Mouse (Mus musculus) erythroblast, embryonic 14.5 days (primary cell): ENCODE data around the gene Gpr176. TPM values are rescaled to one million over a fixed set of nuclear protein-coding genes. Genes with fewer than 3 reads are reported as not detected.
A peak's percentile ranks its signal among the peaks of the same experiment; 100 is the strongest.

Source experiments
- H3K27me3 ChIP-seq: 2 replicates; pipeline ENCODE4 v1.6.1; 2012; ENCODE audit warnings: inconsistent platforms; ENCODE audit not compliant: control insufficient read depth
- H3K36me3 ChIP-seq: 2 replicates; pipeline ENCODE4 v1.6.1; 2012; ENCODE audit warnings: mild to moderate bottlenecking, inconsistent platforms; ENCODE audit not compliant: control insufficient read depth
- H3K4me1 ChIP-seq: 2 replicates; pipeline ENCODE4 v1.6.1; 2012; ENCODE audit warnings: inconsistent platforms; ENCODE audit not compliant: control insufficient read depth
- H3K4me3 ChIP-seq: replicated peaks from 2 replicates; pipeline ENCODE3; 2012; ENCODE audit warnings: moderate library complexity, mild to moderate bottlenecking, inconsistent platforms
- H3K9me3 ChIP-seq: 2 replicates; pipeline ENCODE4 v1.6.1; 2012; ENCODE audit warnings: low read length, inconsistent platforms, mixed read lengths; ENCODE audit not compliant: control insufficient read depth
- GATA1 ChIP-seq: IDR thresholded peaks from 2 replicates; pipeline ENCODE4 v1.6.1; 2012; ENCODE audit warnings: low read length, inconsistent platforms, mixed read lengths
- TAL1 ChIP-seq: IDR thresholded peaks from 3 replicates; pipeline ENCODE4 v1.6.1; 2012; ENCODE audit warnings: low read length, inconsistent platforms, mixed read lengths
- polyA plus RNA-seq: library from polyadenylated mRNA; stranded (reverse); fragments of >175 nt; gene quantifications from 2 replicates; pipeline ENCODE4 v1.2.3, GENCODE M21; 2012

The Gpr176 gene
- polyA plus RNA-seq, 1 experiment: not detected

DNA sequence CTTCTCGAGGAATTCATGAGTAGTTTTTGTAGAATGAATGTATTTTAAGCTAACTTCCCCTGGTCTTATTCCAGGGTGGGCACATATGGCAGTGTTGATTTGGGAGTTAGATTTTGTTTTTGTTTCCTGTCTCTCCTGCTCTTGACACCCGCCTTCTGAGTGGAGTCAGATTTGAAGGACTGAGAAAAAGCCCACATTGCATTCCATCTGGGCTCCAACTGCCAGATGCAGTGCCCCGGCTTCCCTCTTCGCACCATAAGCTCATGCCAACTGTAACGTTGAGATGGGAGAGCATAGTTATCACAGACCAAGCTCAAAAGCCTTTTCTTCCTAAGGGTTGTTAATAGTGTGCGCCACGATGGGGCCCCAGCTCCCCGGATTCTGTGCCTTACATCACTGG, 110.5 kb downstream of the Gpr176 start:
- no peaks in the 10 kb centered on the region for H3K36me3 ChIP-seq
- TF ChIP-seq TAL1: no peak
- TF ChIP-seq GATA1: no peak

DNA sequence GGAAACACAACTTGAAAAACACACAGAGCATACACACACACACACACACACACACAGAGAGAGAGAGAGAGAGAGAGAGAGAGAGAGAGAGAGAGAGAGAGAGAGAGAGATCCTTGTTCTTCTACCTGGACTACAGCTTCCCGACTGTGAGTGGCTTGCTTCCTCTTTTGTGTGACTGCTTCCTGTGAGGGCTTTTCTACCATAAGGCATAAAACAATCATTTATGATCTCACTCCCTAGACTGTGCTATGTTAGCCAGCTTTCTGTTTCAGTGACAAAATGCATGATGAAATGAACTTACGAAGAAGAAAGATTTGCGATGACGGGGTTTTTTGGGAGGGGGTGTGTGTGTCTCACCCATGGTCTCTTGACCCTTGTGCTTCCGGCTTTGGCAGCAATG, 113.5 kb downstream of the Gpr176 start:
- Histone ChIP-seq H3K4me1 (peaks cover 5% of the 10 kb centered on the region), H3K4me3 (no peak overlapping the region), H3K36me3 (no peaks in the 10 kb centered on the region), H3K9me3 (no peaks in the 10 kb centered on the region), H3K27me3 (no peaks in the 10 kb centered on the region)
- TF ChIP-seq TAL1: no peak
- no peak for TF ChIP-seq GATA1

More for the DNA sequence above, 110.5 kb downstream of the Gpr176 start:
- 0 out of 2 replicates have a peak, but pooled peaks cover 2% of the 10 kb centered on the region for H3K9me3 ChIP-seq
- no peaks in the 10 kb centered on the region for H3K27me3 ChIP-seq
- H3K4me3 ChIP-seq: no peak overlapping the region
- no peaks in the 10 kb centered on the region for H3K4me1 ChIP-seq

GRCm38 (mm10) chr2:118257094-118257493, 116.1 kb downstream of the Gpr176 start:
- no peaks in the 10 kb centered on the region for H3K36me3 ChIP-seq
- H3K27me3 ChIP-seq: no peaks in the 10 kb centered on the region
- H3K9me3 ChIP-seq: no peaks in the 10 kb centered on the region
- peaks cover 5% of the 10 kb centered on the region for H3K4me1 ChIP-seq
- no peak for TF ChIP-seq TAL1
- no peak for TF ChIP-seq GATA1
- H3K4me3 ChIP-seq: peak overlapping the region; percentile 34

- Histone ChIP-seq H3K4me3 (peak within 1 kb of the TSS; percentile 49), H3K27me3 (no peaks in the 10 kb centered on the region), H3K9me3 (no peaks in the 10 kb centered on the region), H3K36me3 (no peaks in the 10 kb centered on the region), H3K4me1 (peaks cover 5% of the 10 kb centered on the region)
- TF ChIP-seq GATA1 (no peak), TAL1 (no peak)
Observed at GRCm38 (mm10) chr2:118256621-118257053, 116.6 kb downstream of the Gpr176 start, which contains the start of gene Fsip1. Gene Fsip1 (minus strand): TSS chr2:118256966.

DNA sequence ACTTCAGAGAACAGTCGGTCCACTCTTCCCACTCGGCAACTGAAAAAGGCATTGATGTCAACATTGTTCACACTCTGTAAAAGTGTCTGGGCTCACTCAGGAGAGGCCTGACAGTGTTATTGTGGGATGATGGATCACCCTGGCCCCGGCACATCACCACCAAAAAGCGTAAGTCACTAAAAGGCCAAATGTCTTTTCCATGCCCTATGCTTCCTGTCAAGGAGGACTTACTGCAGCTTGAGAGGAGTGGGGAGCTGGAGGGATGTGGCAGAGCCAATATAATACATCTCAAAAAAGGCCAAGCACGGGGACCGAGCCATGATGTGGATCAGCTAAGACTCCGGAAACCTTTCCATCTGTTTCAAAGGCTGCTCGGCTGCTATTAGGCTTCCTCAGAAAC, 118.7 kb downstream of the Gpr176 start:
- peaks cover 5% of the 10 kb centered on the region for H3K4me1 ChIP-seq
- no peaks in the 10 kb centered on the region for H3K27me3 ChIP-seq
- H3K36me3 ChIP-seq: no peaks in the 10 kb centered on the region
- TF ChIP-seq GATA1 (no peak), TAL1 (no peak)
- H3K9me3 ChIP-seq: no peaks in the 10 kb centered on the region
- H3K4me3 ChIP-seq: no peak overlapping the region

DNA sequence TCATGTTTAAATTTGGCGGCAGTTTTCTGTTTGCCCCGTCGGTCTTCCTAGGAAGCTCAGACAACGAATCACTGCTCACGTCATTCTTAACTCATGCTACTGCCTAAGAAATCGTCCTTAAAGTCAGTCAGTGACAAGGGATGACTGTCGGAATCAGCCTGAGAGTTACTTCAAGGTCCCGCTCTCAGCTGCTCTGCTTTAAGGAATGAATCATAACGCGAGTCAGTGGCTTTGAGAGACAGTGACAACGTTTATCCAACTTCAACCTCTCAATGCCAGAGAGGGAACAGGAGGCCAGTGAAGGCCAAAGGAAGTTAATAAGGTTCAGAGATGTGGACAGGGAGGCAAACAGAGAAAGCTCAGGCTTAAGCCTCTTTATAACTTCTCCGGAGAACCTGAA, 124.3 kb downstream of the Gpr176 start:
- TF ChIP-seq GATA1: no peak
- TF ChIP-seq TAL1: no peak
- no peaks in the 10 kb centered on the region for H3K9me3 ChIP-seq
- no peak overlapping the region for H3K4me3 ChIP-seq
- H3K36me3 ChIP-seq: no peaks in the 10 kb centered on the region
- H3K4me1 ChIP-seq: no peaks in the 10 kb centered on the region
- no peaks in the 10 kb centered on the region for H3K27me3 ChIP-seq

DNA sequence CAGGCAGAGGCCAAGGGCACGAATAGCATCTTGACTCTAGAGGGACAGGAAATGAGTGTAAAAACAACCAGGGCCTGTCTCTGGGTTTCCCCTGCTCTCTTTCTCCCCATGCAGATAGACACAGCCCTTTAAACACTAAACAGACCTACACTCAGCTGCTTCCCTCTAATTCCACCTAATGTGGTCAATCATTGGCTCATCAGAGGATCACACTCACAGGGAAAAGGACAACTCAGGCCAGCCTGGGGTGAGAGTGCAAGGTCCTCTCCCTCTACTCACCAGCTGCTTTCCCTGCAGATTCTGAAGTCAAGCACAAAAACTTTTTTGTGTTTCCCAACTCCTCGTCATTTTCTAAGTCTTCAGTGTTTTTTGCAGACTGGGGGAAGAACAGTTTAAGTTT, 125.2 kb downstream of the Gpr176 start:
- Histone ChIP-seq H3K9me3 (no peaks in the 10 kb centered on the region), H3K36me3 (no peaks in the 10 kb centered on the region), H3K4me1 (no peaks in the 10 kb centered on the region), H3K4me3 (no peak overlapping the region), H3K27me3 (no peaks in the 10 kb centered on the region)
- no peak for TF ChIP-seq TAL1
- no peak for TF ChIP-seq GATA1

DNA sequence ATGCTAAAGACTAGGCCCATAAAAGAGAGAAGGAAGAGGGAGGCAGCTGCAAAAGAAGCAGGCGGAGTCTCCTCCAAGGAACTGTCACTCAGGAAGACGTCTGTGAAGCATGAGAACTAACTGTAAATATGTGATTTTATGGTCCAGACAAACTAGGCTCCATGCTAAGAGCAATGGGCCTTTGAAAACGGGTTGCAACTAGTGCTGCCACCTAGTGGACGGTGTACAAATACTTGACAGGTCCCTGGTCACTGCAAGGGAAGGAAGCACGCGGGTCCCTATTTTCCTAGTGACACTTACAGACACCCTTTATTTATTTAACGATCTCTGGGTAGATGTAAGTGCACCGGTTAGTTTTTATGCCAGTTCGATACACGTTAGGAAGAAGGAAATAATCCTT, 127.3 kb downstream of the Gpr176 start:
- Histone ChIP-seq H3K4me1 (no peaks in the 10 kb centered on the region), H3K4me3 (no peak overlapping the region), H3K27me3 (no peaks in the 10 kb centered on the region), H3K36me3 (no peaks in the 10 kb centered on the region), H3K9me3 (no peaks in the 10 kb centered on the region)
- TF ChIP-seq GATA1 (no peak), TAL1 (no peak)

DNA sequence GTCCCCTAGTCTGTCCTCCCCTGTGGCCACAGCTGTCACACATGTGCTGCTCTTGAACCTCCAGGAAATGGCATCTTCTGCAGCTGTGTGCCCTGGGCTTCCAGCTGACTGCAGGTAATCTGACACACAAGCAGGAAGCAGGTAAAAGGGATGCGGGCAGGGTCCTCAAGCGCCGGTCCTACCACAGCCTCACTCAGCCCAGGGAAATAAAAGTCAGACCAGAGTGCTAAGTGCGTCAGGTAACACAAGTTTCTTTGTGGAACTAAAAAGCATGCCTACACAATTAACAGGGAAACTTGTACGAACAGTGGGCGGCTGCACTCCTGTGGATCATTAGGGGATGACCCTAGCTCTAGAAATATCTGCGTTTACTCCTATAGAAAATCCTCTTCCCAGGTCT, 137.0 kb downstream of the Gpr176 start:
- H3K9me3 ChIP-seq: no peaks in the 10 kb centered on the region
- H3K4me3 ChIP-seq: no peak overlapping the region
- no peak for TF ChIP-seq GATA1
- no peak for TF ChIP-seq TAL1
- H3K27me3 ChIP-seq: no peaks in the 10 kb centered on the region
- no peaks in the 10 kb centered on the region for H3K4me1 ChIP-seq
- H3K36me3 ChIP-seq: no peaks in the 10 kb centered on the region

DNA sequence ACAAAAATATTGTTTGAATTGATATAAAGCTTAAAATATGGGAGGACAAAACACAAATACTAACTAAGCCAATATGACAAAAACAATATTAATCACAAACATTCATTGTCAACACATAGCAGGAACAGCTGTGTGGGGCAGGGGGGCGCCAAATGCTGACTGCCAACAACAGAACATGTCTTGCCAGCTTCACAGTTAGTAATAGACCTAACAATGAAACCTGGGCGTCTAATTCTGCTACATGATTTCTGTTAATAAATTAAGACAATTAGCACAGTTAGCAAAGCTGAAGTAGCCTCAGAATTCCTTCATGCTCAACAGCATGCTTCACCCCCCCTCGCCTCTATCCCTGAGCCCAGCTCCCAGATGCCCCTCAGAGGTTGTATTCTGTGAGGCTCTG, 137.6 kb downstream of the Gpr176 start:
- Histone ChIP-seq H3K4me3 (no peak overlapping the region), H3K4me1 (no peaks in the 10 kb centered on the region), H3K9me3 (no peaks in the 10 kb centered on the region), H3K36me3 (no peaks in the 10 kb centered on the region), H3K27me3 (no peaks in the 10 kb centered on the region)
- no peak for TF ChIP-seq TAL1
- TF ChIP-seq GATA1: no peak
